Mouse (Mus musculus): ENCODE data around the gene Gm49321. TPM values are rescaled to one million over a fixed set of nuclear protein-coding genes. Genes with fewer than 3 reads are reported as not detected.

The Gm49321 gene
- total RNA-seq (2023), result 3.1 and 8.7 TPM in 2 replicates

DNA sequence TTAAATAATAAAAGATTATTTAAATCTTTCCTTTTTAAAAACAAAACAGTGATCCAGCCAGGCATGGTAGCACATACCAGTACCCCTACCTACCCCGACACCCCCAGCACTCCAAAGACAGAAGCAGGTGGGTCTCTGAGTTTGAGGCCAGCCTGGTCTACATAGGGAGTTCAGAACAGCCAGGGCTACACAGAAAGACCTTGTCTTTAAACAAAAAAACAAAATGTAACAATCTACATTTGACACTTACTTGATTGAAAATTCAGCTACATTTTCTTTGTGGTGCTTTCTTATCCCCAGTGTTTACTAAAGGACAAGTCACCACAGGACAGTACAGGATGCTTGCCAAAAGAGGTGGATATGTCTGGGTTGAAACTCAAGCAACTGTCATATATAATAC lies at the start of gene Gm49321:
Gene Gm49321 (plus strand): TSS at position 301 of the 400 bp plus-strand sequence.

DNA sequence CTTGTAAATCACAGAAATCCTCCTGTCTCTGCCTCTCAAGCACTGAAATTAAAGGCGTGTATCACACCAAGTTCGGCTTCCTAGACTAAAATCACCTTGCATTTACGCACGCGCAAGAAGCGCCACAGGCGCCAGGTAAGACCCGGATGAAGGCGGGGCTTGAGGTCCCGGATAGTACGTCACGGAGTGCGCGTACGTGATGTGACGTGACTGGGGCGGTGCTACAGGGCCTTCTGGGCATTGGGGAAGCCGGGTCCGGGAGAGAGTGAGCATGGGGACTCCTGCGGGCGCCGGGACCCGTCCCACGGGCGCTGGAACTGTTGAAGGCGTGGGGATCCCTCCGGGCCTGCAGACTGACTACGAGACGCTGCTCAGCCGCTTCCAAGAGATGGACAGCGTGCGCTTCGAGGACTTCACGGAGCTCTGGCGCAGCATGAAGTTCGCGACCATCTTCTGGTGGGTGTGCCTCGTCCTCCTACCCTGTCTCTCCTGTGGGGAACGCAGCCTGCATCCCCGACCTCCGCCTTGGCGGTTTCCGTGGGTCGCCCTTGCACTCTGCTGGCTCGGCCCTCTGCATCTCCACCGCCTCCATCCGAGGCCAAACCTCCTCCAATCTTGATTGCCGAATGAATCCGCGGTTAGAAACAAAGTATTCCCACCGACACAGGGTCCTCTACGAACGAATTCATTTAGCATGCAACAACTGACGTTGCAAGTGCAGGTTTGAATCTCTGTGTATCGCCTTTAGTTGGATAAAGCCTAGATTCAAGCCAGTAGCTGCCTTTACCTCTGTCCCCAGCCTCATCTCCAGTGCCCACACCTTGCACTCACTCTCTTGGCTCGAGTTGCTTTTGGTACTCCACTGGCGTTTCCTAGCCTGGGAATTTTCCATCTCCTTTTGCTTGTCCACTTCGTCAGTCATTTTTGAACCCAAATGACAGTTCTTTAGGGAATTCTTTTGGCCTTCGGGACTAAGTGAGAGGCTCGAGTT lies 27.1 kb downstream of the Gm49321 start, which contains the start of gene Snapc1:
Gene Snapc1 (plus strand): TSS at position 191 of the 991 bp plus-strand sequence.

DNA sequence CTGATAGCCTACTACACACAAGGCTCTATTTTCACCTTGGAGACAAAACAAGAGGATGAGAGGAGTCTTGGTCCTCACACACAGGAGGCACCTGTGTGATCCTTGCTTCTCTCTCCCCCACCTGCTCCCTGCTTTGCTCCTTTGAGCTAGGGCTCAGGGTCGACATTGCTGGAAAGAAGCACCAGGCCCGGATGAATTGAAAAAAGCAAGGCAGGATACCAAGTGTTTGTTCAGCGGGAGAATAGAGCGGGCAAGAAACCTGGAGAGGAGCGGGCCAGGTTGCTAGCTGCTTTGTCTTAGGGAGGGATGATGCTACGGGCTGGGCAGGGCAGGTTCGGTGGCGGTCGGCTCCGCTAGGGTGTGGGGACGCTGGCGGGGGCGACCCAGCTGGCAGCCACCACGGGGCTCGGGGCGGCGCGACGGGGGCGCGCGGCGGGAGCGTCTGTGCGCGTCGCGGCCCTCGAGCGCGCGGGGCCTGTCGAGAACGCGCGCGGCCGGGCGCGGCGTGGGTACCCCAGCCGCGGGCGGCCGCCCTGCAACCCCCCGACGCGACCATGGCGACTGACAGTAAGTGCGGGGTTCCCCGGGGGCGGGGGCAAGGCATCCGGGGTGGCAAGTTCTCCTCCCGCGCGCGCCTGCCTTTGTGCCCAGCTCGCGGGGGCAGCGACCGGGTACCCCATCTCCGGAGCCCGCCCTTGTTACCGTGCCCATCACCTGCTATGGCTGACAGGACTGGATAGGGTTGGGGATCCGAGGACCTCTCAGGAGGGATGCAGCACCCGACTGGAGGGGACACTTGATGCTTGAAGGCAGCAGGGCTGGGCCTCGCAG lies 60.1 kb downstream of the Gm49321 start, which contains the start of gene Syt16:
Gene Syt16 (plus strand): TSS at position 365 of the 831 bp plus-strand sequence.

Other genes starting within 250 kb of the Gm49321 start
- gene Hif1a, start 36.3 kb upstream of the Gm49321 start, total RNA-seq (2023), result 97.8 and 137 TPM in 2 replicates
- gene Snapc1, start 26.8 kb downstream of the Gm49321 start, total RNA-seq (2023), result 12.5 and 20.1 TPM in 2 replicates
- gene Syt16, start 60.0 kb downstream of the Gm49321 start, total RNA-seq (2023), result not detected in 2 replicates

Data from neutrophil, adult 65 days (primary cell).